Mouse (Mus musculus): ENCODE data around the gene March1.

DNA sequence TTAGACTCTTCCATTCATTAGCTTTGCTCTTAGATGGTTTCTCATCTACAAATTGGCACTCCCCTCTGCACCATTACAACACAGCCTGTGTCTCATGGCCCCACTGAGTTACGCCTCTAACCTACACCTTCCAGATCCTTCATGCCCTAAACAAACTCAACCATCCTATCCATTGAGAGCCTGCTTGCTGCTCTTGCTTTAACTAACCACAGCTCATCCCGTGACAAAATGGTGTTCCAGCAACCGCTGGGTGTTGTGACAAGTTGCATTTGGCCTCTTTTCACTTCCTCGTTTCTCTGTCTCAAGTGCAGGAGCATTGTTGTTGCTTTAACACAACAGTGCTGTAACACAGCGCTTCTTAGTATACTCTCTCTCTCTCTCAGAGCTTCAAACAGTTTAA lies 826.4 kb downstream of the March1 start:
- no peak for TF ChIP-seq ZMIZ1 (IDR thresholded peaks at IDR 0.05; ENCODE audit: low read depth, low read length)
- no peak for TF ChIP-seq EP300 (IDR thresholded peaks at IDR 0.05; ENCODE audit: low read depth in 1 of 2, low read length in 2 of 2)
- no peak for TF ChIP-seq NELFE (IDR thresholded peaks at IDR 0.05; ENCODE audit: low read depth, low read length)
- no peak for TF ChIP-seq POLR2A (IDR thresholded peaks at IDR 0.05; ENCODE audit: control insufficient read depth in 1 of 2, insufficient read depth in 1 of 2, low read depth in 1 of 2, low read length in 2 of 2, poor library complexity in 1 of 2)
- TF ChIP-seq ELF1 (IDR thresholded peaks at IDR 0.05; ENCODE audit: low read depth, low read length): no peak
- no peak for TF ChIP-seq CTCF (IDR thresholded peaks at IDR 0.05 in 2 of 3, conservative IDR thresholded peaks at IDR 0.05 in 1 of 3; ENCODE audit: control insufficient read depth in 1 of 3, insufficient read depth in 1 of 3, low read depth in 2 of 3, low read length in 3 of 3, poor library complexity in 1 of 3, severe bottlenecking in 1 of 3)
- no peak for TF ChIP-seq UBTF (IDR thresholded peaks at IDR 0.05; ENCODE audit: borderline replicate concordance, insufficient read depth, low read depth, low read length)
- TF ChIP-seq POLR2AphosphoS2 (IDR thresholded peaks at IDR 0.05; ENCODE audit: low read length): no peak
- TF ChIP-seq CHD1 (IDR thresholded peaks at IDR 0.05; ENCODE audit: low read depth, low read length): no peak
- TF ChIP-seq ZNF384 (IDR thresholded peaks at IDR 0.05; ENCODE audit: low read depth, low read length): no peak
- no peak for TF ChIP-seq SMC3 (IDR thresholded peaks at IDR 0.05; ENCODE audit: low read depth, low read length)
- TF ChIP-seq ZKSCAN1 (IDR thresholded peaks at IDR 0.05; ENCODE audit: low read depth, low read length): no peak
- no peak for TF ChIP-seq RCOR1 (IDR thresholded peaks at IDR 0.05; ENCODE audit: low read depth, low read length)

All from MEL (cell line).